Mouse (Mus musculus) intestine, embryonic 14.5 days (tissue): ENCODE data around the gene Agbl2. TPM values are rescaled to one million over a fixed set of nuclear protein-coding genes. Genes with fewer than 3 reads are reported as not detected.
"Not testable (repeated sequence)": the region's sequence is repeated elsewhere in the genome, so short reads cannot be mapped to it uniquely, and the experiment has no call there.

Experiments
- ATAC-seq: fragments of 200-750 bp; cut with Nextera tagmentation; replicated peaks from 2 replicates; pipeline ENCODE4 v1.8.0; 2017; ENCODE audit warnings: low read depth, moderate number of reproducible peaks, moderate TSS enrichment, moderate library complexity; ENCODE audit not compliant: low FRiP score, low TSS enrichment
- DNase-seq: peaks from one replicate; pipeline ENCODE4 v3.0.0-alpha.2; 2018; ENCODE audit warnings: low spot score
- H3K27ac ChIP-seq: fragments of 300-500 bp; sonication (generic); 2 replicates; pipeline ENCODE4 v1.5.1; 2014; ENCODE audit warnings: low read depth, mild to moderate bottlenecking, control low read depth
- H3K27me3 ChIP-seq: fragments of 300-500 bp; sonication (generic); replicated peaks from 2 replicates; pipeline ENCODE4 v1.6.1; 2014; ENCODE audit warnings: low read length, control low read depth; ENCODE audit not compliant: control insufficient read depth, insufficient read depth
- H3K36me3 ChIP-seq: fragments of 300-500 bp; sonication (generic); 2 replicates; pipeline ENCODE4 v1.6.1; 2014; ENCODE audit warnings: low read length, control low read depth; ENCODE audit not compliant: control insufficient read depth, insufficient read depth
- H3K4me1 ChIP-seq: fragments of 300-500 bp; sonication (generic); replicated peaks from 2 replicates; pipeline ENCODE4 v1.6.1; 2014; ENCODE audit warnings: low read length, control low read depth, mixed read lengths; ENCODE audit not compliant: control insufficient read depth, insufficient read depth
- H3K4me2 ChIP-seq: fragments of 300-500 bp; sonication (generic); 2 replicates; pipeline ENCODE4 v1.6.1; 2014; ENCODE audit warnings: low read length
- H3K4me3 ChIP-seq: fragments of 300-500 bp; sonication (generic); 2 replicates; pipeline ENCODE4 v1.5.1; 2014; ENCODE audit warnings: low read depth, low read length, control low read depth, mixed read lengths
- H3K9ac ChIP-seq: fragments of 300-500 bp; sonication (generic); 2 replicates; pipeline ENCODE4 v1.6.1; 2014; ENCODE audit warnings: mild to moderate bottlenecking, low read length
- H3K9me3 ChIP-seq: fragments of 300-500 bp; sonication (generic); 2 replicates; pipeline ENCODE4 v1.6.1; 2016; ENCODE audit warnings: low read length, control low read depth; ENCODE audit not compliant: control insufficient read depth
- WGBS: fragments of 180-500 bp; shearing (Covaris S2); extraction: QIAGEN DNeasy Blood & Tissue Kit; methylation state at CpG from one replicate; pipeline ENCODE4 v1.1.7; 2014; 5-methylcytosine and 5-hydroxymethylcytosine counted together
- polyA plus RNA-seq: library from polyadenylated mRNA; unstranded; fragments of >200 nt; fragmentation: Nextera tagmentation; extraction: Ambion mirVana; gene quantifications from 2 replicates; pipeline ENCODE4 v1.2.1, GENCODE M21; 2014

Gene Agbl2
- polyA plus RNA-seq, 1 experiment from 2014 or later, result 1.0 TPM

DNA sequence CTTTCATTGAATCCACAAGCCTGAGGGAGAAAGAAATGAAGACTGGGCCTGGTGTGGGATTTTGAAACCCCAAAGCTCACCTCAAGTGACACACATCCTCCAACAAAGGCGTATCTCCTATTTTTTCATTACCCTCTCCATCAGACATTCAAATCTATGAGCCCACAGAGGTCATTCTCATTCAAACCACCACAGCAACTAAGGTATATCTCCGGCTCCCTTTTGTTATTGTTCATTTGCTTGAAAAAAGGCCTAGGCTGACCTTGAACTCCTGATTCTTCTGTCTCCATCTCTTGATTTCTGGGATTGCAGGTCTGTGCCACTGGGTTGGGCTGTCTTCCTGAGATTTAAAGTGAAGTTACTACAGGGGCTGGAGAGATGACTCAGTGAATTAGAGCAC, 40.5 kb downstream of the Agbl2 start:
- ATAC-seq (no peak), DNase-seq (no peak)
- no peak overlapping the region for H3K4me2 ChIP-seq
- no peak overlapping the region for H3K4me3 ChIP-seq
- H3K4me1 ChIP-seq, result no peaks in the 10 kb centered on the region
- H3K9me3 ChIP-seq, result no peaks in the 10 kb centered on the region
- H3K27ac ChIP-seq, result no peak overlapping the region
- no peaks in the 10 kb centered on the region for H3K36me3 ChIP-seq
- H3K9ac ChIP-seq, result no peak overlapping the region
- 91% methylated on average over 2 of the region's 2 CpGs for WGBS
- H3K27me3 ChIP-seq, result no peaks in the 10 kb centered on the region

DNA sequence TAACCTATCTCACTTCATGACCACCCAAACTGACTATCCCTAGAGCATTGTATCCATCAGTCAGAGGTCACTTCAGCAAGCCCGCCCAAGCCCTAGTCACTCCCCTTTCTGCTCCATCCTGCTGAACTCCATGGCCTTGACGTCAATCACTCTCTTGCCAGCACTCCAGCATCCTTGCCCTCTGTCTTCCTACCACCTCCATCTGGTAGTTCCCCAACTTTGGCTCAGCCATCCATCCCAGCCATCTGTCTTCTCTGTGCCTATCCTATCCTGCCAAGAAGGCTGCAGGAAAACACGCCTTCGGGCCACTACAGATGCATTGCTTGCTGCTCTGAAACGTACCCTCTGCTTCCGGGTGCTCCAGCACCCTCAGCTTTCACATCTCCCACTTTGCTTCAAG, 41.3 kb downstream of the Agbl2 start:
- DNase-seq (no peak), ATAC-seq (no peak)
- Histone ChIP-seq H3K4me3 (no peak overlapping the region), H3K4me2 (no peak overlapping the region), H3K9me3 (no peaks in the 10 kb centered on the region), H3K36me3 (no peaks in the 10 kb centered on the region), H3K4me1 (no peaks in the 10 kb centered on the region), H3K9ac (no peak overlapping the region), H3K27ac (no peak overlapping the region), H3K27me3 (no peaks in the 10 kb centered on the region)
- 84% methylated on average over 6 of the region's 6 CpGs for WGBS

DNA sequence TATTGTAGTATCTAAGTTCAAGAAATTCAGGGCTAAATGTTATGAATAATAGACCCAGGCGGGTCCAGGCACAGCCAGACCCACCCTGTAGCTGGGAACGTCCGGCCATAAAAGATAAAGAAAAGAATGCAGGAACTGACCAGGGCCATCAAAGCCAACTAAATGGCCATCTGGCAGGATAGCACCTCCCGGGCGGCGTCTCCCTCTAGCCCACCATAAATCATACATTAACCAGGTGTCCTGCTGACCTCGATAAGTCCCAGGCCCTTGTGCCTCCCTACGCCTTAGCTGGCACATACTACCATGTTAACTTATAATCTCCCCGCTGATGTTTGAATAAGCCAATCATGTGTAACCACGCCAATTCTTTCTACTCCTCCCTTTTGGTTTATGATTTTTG, 42.0 kb downstream of the Agbl2 start:
- H3K9ac ChIP-seq, DNase-seq, H3K36me3 ChIP-seq, H3K4me3 ChIP-seq, H3K4me2 ChIP-seq, H3K9me3 ChIP-seq, H3K27ac ChIP-seq, H3K27me3 ChIP-seq, ATAC-seq, H3K4me1 ChIP-seq: not testable (repeated sequence)
- 39% methylated on average over 10 of the region's 10 CpGs for WGBS

DNA sequence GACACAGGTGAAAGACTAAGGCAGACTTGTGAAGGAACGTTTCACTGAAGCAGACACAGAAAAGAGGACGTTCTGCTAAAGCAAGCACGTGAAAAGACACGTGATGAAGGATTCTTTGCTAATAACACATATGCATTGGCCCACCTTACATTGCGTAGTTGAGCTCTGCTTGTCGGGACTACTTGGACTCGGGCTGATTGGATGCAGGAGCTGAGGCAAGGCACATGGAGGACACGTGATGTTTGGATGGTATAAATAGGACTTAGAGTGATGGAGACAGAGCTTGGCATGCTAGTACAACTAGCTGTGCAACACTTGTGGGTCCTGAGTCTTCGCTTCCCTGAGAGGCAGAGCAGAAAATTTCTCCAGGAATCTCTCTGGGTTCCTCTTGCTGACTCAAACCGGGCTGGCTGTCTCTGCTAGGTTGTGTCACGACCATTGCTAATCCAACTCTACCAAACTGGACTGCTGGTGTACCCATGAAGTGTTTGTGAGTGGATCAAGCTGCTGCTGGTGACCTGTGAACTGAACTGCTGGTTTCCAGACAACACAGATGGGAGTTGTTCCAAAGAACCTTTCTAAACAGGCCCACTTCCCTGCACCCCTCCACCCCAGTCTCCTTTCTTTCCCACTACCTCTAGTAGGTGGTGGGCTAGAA, 43.1 kb downstream of the Agbl2 start:
- H3K9me3 ChIP-seq, result no peaks in the 10 kb centered on the region
- no peak overlapping the region for H3K4me2 ChIP-seq
- no peak for ATAC-seq
- 87% methylated on average over 11 of the region's 11 CpGs for WGBS
- no peak overlapping the region for H3K27ac ChIP-seq
- DNase-seq, result no peak
- no peak overlapping the region for H3K4me3 ChIP-seq
- H3K36me3 ChIP-seq, result no peaks in the 10 kb centered on the region
- no peaks in the 10 kb centered on the region for H3K27me3 ChIP-seq
- no peaks in the 10 kb centered on the region for H3K4me1 ChIP-seq
- H3K9ac ChIP-seq, result no peak overlapping the region

DNA sequence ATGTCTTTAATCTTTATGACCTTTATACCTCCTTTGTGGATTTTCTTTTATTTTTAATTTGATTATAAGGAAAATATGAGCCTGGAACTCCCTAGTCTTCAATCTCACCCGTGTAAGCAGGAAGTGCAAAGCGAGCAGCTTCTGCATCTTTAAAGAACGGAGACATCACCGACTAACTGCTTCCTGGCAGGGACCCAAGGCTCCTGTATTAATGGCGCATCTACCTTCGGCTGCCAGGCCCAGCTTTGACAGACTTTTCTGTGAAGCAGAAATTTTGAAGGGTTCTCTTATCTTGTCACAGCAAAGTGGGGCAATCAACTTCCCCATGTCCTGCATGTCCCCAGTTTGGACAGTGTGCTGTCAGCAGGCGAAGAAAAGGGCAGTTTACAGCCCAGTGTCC, 46.2 kb downstream of the Agbl2 start:
- Histone ChIP-seq H3K27me3 (no peaks in the 10 kb centered on the region), H3K4me1 (no peaks in the 10 kb centered on the region), H3K9me3 (no peaks in the 10 kb centered on the region), H3K36me3 (no peaks in the 10 kb centered on the region), H3K27ac (no peak overlapping the region), H3K4me3 (no peak overlapping the region), H3K4me2 (no peak overlapping the region), H3K9ac (no peak overlapping the region)
- DNase-seq, result no peak
- no peak for ATAC-seq
- 53% methylated on average over 7 of the region's 7 CpGs for WGBS

DNA sequence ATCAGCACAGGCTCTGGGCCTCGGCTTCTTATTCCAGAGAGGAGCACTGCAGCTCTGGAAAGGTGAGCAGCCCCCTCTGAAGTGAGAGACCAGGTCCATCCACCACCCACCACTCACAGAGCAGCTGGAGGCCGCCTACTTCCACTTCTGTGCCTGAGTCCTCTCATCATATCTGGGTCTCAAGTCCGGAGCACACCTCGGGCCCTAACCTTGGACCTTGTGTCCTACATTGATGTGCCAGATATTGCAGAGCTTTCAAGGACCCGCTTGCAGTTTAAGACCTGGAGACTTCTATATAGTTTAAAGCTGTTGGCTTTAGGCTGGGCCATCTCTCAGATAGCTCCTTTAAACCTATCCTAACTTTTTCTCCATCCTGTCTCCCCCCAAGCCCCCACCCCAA, 51.0 kb downstream of the Agbl2 start:
- WGBS, result 76% methylated on average over 5 of the region's 5 CpGs
- no peaks in the 10 kb centered on the region for H3K9me3 ChIP-seq
- no peaks in the 10 kb centered on the region for H3K36me3 ChIP-seq
- H3K27ac ChIP-seq, result no peak overlapping the region
- DNase-seq, result no peak
- no peaks in the 10 kb centered on the region for H3K4me1 ChIP-seq
- H3K4me3 ChIP-seq, result no peak overlapping the region
- no peaks in the 10 kb centered on the region for H3K27me3 ChIP-seq
- H3K4me2 ChIP-seq, result no peak overlapping the region
- no peak for ATAC-seq
- no peak overlapping the region for H3K9ac ChIP-seq

DNA sequence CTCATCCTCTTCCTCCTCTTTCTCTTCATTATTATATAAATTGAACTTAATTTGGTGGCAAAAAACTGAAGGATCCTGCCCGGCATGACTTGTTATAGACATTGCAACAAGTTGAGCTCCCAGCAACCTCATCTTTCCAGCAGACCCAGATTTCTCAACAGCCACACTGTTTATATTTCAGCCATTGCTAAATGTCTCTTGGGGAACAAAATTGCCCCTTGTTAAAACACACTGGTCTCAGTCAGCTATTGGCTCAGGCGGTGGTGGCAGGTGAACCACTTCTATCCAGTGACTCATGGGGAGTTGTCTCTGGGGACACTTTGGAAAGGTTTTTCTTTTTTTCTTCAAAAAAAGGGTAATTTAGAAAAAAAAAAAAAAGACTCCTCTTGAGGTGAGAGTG, 56.1 kb downstream of the Agbl2 start:
- Histone ChIP-seq H3K36me3 (no peaks in the 10 kb centered on the region), H3K9ac (no peak overlapping the region), H3K9me3 (no peaks in the 10 kb centered on the region), H3K27me3 (no peaks in the 10 kb centered on the region), H3K4me3 (no peak overlapping the region), H3K27ac (no peak overlapping the region), H3K4me1 (no peaks in the 10 kb centered on the region), H3K4me2 (no peak overlapping the region)
- WGBS, result 75% methylated on average over 2 of the region's 2 CpGs
- no peak for DNase-seq
- ATAC-seq, result no peak

DNA sequence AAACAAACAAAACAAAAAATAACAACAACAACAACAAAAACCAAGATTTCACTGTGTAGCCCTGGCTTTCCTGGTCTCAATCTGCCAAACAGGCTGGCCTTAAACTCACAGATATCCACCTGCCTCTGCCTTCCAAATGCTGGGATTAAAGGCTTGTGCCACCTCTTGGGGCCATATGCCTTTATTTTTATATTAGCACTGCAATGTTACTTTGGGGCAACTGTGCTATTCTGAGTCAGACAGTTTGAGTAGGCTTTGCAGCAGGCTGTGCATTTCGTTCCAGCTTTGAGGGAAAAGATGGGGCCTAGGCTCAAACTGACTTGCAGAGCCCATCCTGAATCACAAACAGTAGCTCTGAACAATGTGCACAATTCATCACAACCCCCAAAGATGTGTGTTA, 61.1 kb downstream of the Agbl2 start:
- Histone ChIP-seq H3K27me3 (no peaks in the 10 kb centered on the region), H3K9me3 (no peaks in the 10 kb centered on the region), H3K27ac (no peak overlapping the region), H3K9ac (no peak overlapping the region), H3K36me3 (no peaks in the 10 kb centered on the region), H3K4me1 (peaks cover 10% of the 10 kb centered on the region; the same call in 1 of the 2 replicates), H3K4me3 (no peak overlapping the region), H3K4me2 (no peak overlapping the region)
- ATAC-seq (no peak), DNase-seq (no peak)
- 58% methylated on average over 1 of the region's 1 CpGs for WGBS

DNA sequence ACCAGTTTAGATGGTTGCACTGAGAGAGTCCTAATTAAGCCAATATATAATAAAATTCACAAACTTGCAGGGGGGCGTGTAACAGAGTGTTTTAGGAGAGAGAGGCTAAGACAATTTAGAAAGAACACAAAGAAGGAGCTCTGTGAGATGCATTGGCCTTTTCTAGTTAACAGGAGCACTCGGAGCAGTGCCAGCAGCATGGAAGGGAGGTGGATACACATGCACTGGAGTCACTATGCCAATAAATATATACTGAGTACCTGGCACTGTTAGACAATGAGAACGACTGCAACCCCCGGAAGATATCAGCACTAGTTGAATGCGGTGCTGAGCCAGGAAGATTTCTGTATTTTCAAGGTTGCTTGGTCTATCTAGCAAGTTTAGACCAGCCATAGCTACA, 61.7 kb downstream of the Agbl2 start:
- no peak for ATAC-seq
- 80% methylated on average over 5 of the region's 5 CpGs for whole genome bisulfite sequencing
- DNase-seq, result no peak
- no peaks in the 10 kb centered on the region for H3K27me3 ChIP-seq
- H3K9me3 ChIP-seq, result no peaks in the 10 kb centered on the region
- H3K9ac ChIP-seq, result no peak overlapping the region
- H3K4me1 ChIP-seq, result peaks cover 10% of the 10 kb centered on the region; the same call in 1 of the 2 replicates
- no peak overlapping the region for H3K4me2 ChIP-seq
- H3K27ac ChIP-seq, result no peak overlapping the region
- no peaks in the 10 kb centered on the region for H3K36me3 ChIP-seq
- H3K4me3 ChIP-seq, result no peak overlapping the region
